Mouse (Mus musculus) urinary bladder, postnatal 4 days (tissue): Measurements from ENCODE around the gene Pygo1.

Experiments
- DNase-seq, 2 experiments: peaks; one replicate each; pipeline ENCODE4 v3.0.0; 2021 to 2022; ENCODE audit warnings: low spot score in 2 of 2

Gene Pygo1

DNA sequence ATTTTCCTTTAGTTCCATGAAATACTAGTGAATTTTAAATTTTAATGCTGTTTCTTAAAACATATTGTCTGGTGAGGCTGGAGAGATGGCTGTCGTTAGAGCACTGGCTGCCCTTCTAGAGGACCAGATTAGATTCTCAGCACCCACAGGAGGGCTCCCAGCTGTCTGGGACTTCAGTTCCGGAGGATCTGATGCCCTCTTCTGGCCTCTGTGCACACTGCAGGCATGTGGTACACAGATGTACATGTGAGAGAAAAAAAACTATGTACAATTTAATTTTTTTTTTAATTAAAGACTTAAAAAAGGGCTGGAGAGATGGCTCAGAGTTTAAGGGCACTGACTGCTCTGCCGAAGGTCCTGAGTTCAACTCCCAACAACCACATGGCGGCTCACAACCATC, 9.9 kb downstream of the Pygo1 start:
- peak in 1 of 2 experiments; percentile 3 for DNase-seq

GRCm38 (mm10) chr9:72936301-72936700, 10.9 kb downstream of the Pygo1 start:
- peak in 1 of 2 experiments; percentile 4 for DNase-seq

DNA sequence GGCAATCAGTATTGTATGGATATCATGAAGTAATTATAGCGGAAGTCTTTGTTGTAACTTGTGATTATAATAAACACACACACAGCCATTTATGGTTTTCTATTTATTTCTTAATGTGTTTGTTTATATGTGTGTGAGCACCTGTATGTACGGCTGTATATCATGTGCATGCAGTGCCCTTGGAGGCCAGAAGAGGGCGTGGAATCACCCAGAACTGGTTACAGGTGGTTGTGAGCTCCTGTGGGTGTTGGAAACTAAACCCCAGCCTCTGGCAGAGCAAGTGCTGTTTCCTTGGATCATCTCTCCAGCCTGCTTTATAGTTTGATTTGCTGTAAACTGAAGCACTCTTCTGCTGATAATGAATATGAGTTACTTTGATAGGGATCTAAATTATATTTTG, 18.0 kb downstream of the Pygo1 start:
- DNase-seq, result no peak

DNA sequence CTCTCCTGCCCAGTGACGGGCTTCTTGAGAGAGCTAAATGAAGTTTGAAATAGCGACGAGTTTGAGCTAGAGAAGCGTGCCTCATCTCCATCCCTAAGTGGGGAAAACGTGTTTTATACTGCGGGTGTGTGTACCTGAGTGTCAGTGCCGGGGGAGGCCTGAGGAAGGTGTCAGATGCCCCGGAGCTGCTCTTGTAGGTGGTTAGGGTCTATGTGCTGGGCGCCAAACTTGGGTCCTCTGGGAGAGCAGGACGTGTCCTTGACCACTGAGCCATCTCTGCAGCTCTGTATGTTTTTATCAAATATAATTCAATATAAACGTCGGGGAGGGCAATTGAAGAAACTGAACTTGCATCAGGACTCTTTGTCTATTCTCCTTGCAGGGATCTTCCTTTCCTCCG, 18.8 kb downstream of the Pygo1 start:
- no peak for DNase-seq

DNA sequence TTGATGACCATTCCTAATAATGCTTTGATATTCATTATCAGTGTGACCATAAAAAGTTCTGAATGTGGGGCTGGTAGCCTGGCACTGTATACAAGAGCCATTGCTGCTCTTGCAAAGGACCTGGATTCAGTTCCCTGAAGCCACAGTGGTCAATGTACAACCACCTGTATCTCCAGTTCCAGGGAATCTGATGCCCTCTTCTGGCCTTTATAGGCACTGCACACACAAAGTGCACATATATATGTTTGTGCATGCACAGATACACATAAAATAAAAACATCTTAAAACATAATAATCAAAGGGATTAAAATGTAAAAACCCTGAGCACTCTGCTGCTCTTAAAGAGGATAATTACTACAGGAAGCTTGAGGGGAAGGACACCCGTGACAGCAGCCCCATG, 21.6 kb downstream of the Pygo1 start:
- DNase-seq, result no peak

- DNase-seq, result no peak
Observed at GRCm38 (mm10) chr9:72949572-72949971, 24.1 kb downstream of the Pygo1 start.

DNA sequence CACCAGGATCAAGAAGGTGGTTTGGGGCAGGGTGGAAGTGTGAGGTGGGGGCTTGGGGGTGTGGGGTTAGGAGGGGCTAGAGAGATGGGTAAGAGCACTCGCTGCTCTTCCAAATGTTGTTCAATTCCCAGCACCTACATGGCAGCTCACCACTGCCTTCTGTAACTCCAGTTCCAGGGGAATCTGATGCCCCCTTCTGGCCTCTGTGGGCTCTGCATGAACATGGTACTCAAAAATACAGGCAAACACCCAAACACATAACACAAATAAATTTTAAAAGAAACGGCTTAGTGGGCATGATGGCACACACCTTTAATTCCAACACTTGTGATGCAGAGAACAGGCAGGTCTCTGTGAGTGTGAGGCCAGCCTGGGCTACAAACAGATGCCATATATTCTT, 29.3 kb downstream of the Pygo1 start:
- DNase-seq, result no peak

DNA sequence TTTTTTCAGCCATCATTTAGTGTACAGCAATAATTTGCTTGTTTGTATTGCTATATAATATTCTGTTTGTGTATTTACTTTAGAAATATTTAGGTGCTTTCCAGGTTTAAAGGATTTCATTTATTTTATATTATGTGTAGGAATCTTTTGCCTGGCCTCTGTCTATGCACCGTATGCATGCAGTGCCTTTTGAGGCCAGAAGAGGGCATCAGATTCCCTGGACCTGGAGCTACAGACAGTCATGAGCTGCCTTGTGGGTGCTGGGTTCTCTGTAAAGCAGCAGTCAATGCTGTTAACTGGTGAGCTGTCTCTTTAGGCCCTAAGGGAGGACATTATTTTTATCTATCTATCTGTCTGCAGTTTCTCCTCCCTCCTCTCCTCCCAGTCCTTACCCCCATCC, 30.1 kb downstream of the Pygo1 start:
- no peak for DNase-seq

DNA sequence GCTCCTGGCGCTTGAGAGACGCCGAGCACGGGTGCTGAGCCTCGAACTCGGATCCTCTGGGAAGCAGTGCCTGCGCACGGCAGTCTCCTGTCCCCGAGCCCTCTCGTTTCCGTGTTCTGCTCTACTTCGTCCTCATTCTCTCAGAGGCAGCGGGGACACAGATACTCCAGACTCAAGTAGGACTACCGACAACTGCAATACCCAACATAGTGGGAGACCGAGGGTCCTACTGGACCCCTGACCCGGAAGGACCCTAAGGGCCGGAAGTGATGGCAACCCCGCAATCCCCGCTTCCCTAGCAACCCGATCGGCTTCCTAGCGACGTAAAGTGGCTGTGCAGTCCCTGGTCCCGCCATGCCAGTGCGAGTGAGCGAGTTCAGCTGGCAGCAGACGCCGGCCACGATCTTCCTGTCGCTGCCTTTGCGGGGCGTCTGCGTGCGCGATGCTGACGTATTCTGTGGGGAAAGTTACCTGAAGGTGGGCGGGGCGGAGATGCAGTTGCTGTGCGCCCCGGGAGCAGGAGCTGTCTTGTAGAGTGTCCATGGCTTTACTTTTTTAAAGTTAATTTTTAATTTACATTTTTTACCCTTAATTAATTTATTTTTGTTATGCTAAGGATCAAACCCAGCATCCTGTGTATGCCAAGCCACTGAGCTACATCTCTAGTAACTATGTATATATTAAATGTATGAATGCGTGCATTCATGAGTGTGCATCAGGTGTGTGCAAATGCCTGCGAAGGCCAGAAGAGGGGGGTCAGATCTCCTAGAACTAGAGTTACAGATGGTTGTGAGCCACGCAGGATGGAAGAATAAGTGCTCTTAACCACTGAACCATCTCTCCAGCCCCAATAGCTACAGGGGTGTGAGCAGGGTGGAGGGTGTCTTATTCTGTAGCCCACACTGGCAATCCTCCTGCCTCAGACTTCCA, 33.3 kb downstream of the Pygo1 start, which contains the start of the genes Dyx1c1 and Gm44503:
TSS of gene Dyx1c1 (plus strand) at position 265 of the 930 bp plus-strand sequence.
TSS of gene Gm44503 (plus strand) at position 332 of the 930 bp plus-strand sequence.
- DNase-seq, result peak; percentile 68 to 70

- DNase-seq, result no peak
Observed at GRCm38 (mm10) chr9:72961346-72961745, 35.9 kb downstream of the Pygo1 start.

DNA sequence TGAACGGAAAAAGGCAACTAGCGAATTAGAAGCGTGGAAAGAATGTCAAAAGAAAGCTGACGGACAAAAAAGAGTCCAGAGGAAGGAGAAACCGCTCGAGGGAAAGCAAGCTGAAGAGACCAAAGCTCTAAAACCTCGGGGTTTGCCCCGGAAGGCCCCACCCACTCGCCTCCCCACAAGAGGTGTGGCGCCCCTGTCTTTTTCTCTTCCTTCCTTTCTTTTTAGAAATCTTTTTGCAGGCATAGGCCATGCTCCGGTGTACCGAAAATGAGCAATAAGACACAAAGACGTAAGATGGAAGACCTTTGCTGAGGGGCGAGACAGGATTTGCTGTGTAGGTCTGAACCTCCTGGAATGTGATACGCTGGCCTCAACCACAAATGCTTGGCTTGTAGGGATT, 36.5 kb downstream of the Pygo1 start:
- DNase-seq, result no peak

GRCm38 (mm10) chr9:72968349-72969061, 43.1 kb downstream of the Pygo1 start:
- DNase-seq, result peak in 1 of 2 experiments; percentile 24

DNA sequence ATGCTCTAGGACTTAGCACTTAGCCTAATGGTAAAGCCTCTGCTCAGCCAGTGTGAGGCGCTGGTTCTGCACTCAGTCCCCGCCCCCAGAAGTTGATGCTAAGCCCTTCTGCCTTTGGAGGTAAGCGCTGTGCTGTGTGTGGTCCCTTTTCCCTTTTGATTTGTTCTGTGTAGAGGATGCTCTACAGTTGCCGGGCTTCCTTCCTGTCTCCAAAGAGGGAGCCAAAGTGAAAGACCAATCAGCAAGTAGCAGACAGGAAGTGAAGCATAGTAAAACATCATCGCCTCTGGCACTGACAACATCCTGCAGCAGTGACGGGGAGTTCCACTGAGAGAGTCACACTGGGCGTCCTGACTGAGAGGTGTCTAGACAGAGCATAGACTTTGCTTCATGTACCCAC, 44.4 kb downstream of the Pygo1 start:
- no peak for DNase-seq

DNA sequence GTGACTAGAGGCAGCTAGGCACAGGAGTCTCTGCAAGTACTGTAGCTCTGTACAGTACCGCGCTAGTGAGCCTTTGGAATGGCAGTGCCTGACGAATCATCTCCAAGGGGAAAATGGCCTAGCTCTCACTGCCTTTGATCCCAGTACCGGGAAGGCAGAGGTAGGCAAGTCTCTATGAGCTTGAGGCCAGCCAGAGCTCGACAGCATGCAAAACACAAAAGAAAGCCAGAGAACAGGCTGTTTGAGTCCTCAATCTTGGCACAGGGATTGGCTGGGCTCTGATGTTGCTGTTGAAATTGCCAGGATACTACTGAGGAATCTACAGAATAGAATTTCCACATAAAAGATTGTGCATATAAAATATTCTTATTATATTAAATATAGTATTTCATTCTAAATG, 47.0 kb downstream of the Pygo1 start:
- no peak for DNase-seq

DNA sequence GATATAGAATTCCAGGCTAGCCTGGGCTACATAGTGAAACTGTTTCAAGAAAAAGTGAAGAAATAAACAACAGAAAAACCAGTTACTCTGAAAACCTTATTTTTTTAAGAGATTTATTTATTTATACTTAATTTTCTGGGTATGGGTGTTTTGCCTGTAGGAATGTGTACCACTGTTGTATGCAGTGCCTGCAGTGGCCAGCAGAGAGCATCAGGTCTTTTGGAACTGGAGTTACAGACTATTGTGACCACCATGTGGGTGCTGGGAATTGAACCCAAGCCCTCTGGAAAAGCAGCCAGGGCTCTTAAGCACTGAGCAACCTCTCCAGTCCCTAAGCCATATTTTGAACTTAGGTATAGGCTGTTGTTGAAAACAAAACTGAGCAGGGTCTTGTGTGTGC, 47.5 kb downstream of the Pygo1 start:
- no peak for DNase-seq

GRCm38 (mm10) chr9:72974734-72975133, 49.3 kb downstream of the Pygo1 start:
- DNase-seq, result no peak

GRCm38 (mm10) chr9:72975242-72975641, 49.8 kb downstream of the Pygo1 start:
- no peak for DNase-seq

GRCm38 (mm10) chr9:72983066-72983465, 57.6 kb downstream of the Pygo1 start:
- DNase-seq, result no peak

GRCm38 (mm10) chr9:72985250-72986220, 60.1 kb downstream of the Pygo1 start, which contains the start of the genes Ccpg1os and Ccpg1:
Gene Ccpg1os, minus strand, starts transcription at chr9:72985382.
Gene Ccpg1, plus strand, starts transcription at chr9:72985429.
- peak; percentile 95 to 96 for DNase-seq

GRCm38 (mm10) chr9:72987703-72988102, 62.3 kb downstream of the Pygo1 start:
- no peak for DNase-seq

- DNase-seq, result no peak
Observed at GRCm38 (mm10) chr9:72988706-72989105, 63.3 kb downstream of the Pygo1 start.
